Mouse (Mus musculus): Measurements from ENCODE around the gene Wdr20.

GRCm38 (mm10) chr12:110851923-110852322 lies 114.2 kb downstream of the Wdr20 start:
- no peak for TF ChIP-seq EP300 (IDR thresholded peaks at IDR 0.05; ENCODE audit: low read length)
- no peak for TF ChIP-seq MYC (IDR thresholded peaks at IDR 0.05; ENCODE audit: low read depth, low read length)
- no peak for TF ChIP-seq CTCF (conservative IDR thresholded peaks at IDR 0.05 in 1 of 2, IDR thresholded peaks at IDR 0.05 in 1 of 2; ENCODE audit: low read depth in 2 of 2, low read length in 2 of 2)
- no peak for TF ChIP-seq MAX (IDR thresholded peaks at IDR 0.05; ENCODE audit: low read length)

All from CH12.LX (cell line).